Mouse (Mus musculus) embryonic facial prominence, embryonic 10.5 days (tissue): ENCODE data around the gene Rpl35a. TPM values are rescaled to one million over a fixed set of nuclear protein-coding genes. Genes with fewer than 3 reads are reported as not detected.
"Not testable (repeated sequence)": the region's sequence is repeated elsewhere in the genome, so short reads cannot be mapped to it uniquely, and the experiment has no call there.

ENCODE experiments used
- DNase-seq: peaks from one replicate; pipeline ENCODE4 v3.0.0-alpha.2; 2017; ENCODE audit warnings: low spot score
- H3K27ac ChIP-seq: fragments of 300-500 bp; sonication (generic); replicated peaks from 2 replicates; pipeline ENCODE4 v1.5.1; 2016; ENCODE audit warnings: mild to moderate bottlenecking
- H3K27me3 ChIP-seq: fragments of 300-500 bp; sonication (generic); replicated peaks from 2 replicates; pipeline ENCODE4 v1.6.1; 2016; ENCODE audit warnings: low read depth, mild to moderate bottlenecking; ENCODE audit not compliant: poor library complexity, severe bottlenecking
- H3K36me3 ChIP-seq: fragments of 300-500 bp; sonication (generic); replicated peaks from 2 replicates; pipeline ENCODE4 v1.6.1; 2016; ENCODE audit warnings: mild to moderate bottlenecking, moderate library complexity
- H3K4me1 ChIP-seq: fragments of 300-500 bp; sonication (generic); 2 replicates; pipeline ENCODE4 v1.6.1; 2016
- H3K4me3 ChIP-seq: fragments of 300-500 bp; sonication (generic); 2 replicates; pipeline ENCODE4 v1.5.1; 2016; ENCODE audit warnings: mild to moderate bottlenecking, moderate library complexity
- H3K9me3 ChIP-seq: fragments of 300-500 bp; sonication (generic); 2 replicates; pipeline ENCODE4 v1.6.1; 2016; ENCODE audit warnings: mild to moderate bottlenecking
- WGBS: fragments of 180-500 bp; shearing (Covaris S2); methylation state at CpG from one replicate; pipeline ENCODE4 v1.1.7; 2016; 5-methylcytosine and 5-hydroxymethylcytosine counted together
- polyA plus RNA-seq: library from polyadenylated mRNA; unstranded; fragments of >200 nt; fragmentation: Nextera tagmentation; extraction: Ambion mirVana; gene quantifications from 2 replicates; pipeline ENCODE4 v1.2.1, GENCODE M21; 2016

Rpl35a gene
- polyA plus RNA-seq, 1 experiment from 2014 or later, result 1,025 TPM

- Histone ChIP-seq H3K36me3 (no peaks in the 10 kb centered on the region), H3K9me3 (no peaks in the 10 kb centered on the region), H3K27me3 (no peaks in the 10 kb centered on the region), H3K4me1 (no peaks in the 10 kb centered on the region), H3K4me3 (no peak overlapping the region), H3K27ac (no peak overlapping the region)
- no peak for DNase-seq
- WGBS, result 84% methylated on average over 8 of the region's 8 CpGs
Observed at GRCm38 (mm10) chr16:33024456-33025104, 31.7 kb upstream of the Rpl35a start.

- H3K27me3 ChIP-seq, result no peaks in the 10 kb centered on the region
- H3K27ac ChIP-seq, result no peak overlapping the region
- 82% methylated on average over 7 of the region's 7 CpGs for WGBS
- H3K4me3 ChIP-seq, result no peak overlapping the region
- DNase-seq, result no peak
- H3K9me3 ChIP-seq, result no peaks in the 10 kb centered on the region
- no peaks in the 10 kb centered on the region for H3K4me1 ChIP-seq
- H3K36me3 ChIP-seq, result no peaks in the 10 kb centered on the region
Observed at GRCm38 (mm10) chr16:33026357-33026756, 29.9 kb upstream of the Rpl35a start.

GRCm38 (mm10) chr16:33036006-33036405 is 20.2 kb upstream of the Rpl35a start:
- Histone ChIP-seq H3K36me3 (no peaks in the 10 kb centered on the region), H3K4me1 (peaks cover 7% of the 10 kb centered on the region), H3K27ac (no peak overlapping the region), H3K9me3 (no peaks in the 10 kb centered on the region), H3K4me3 (no peak overlapping the region), H3K27me3 (no peaks in the 10 kb centered on the region)
- WGBS, result 79% methylated on average over 4 of the region's 4 CpGs
- no peak for DNase-seq

GRCm38 (mm10) chr16:33042682-33043081 is 13.6 kb upstream of the Rpl35a start:
- Histone ChIP-seq H3K27ac (no peak overlapping the region), H3K27me3 (no peaks in the 10 kb centered on the region), H3K4me1 (no peaks in the 10 kb centered on the region), H3K9me3 (no peaks in the 10 kb centered on the region), H3K36me3 (no peaks in the 10 kb centered on the region), H3K4me3 (no peak overlapping the region)
- 74% methylated on average over 1 of the region's 1 CpGs for WGBS
- no peak for DNase-seq

GRCm38 (mm10) chr16:33043268-33043667 is 13.0 kb upstream of the Rpl35a start:
- H3K9me3 ChIP-seq, result no peaks in the 10 kb centered on the region
- H3K27me3 ChIP-seq, result no peaks in the 10 kb centered on the region
- no peak overlapping the region for H3K27ac ChIP-seq
- no peak overlapping the region for H3K4me3 ChIP-seq
- no peak for DNase-seq
- no peaks in the 10 kb centered on the region for H3K4me1 ChIP-seq
- 73% methylated on average over 2 of the region's 2 CpGs for WGBS
- H3K36me3 ChIP-seq, result 0 out of 2 replicates have a peak, but pooled peaks cover 2% of the 10 kb centered on the region

GRCm38 (mm10) chr16:33048004-33048403 is 8.2 kb upstream of the Rpl35a start:
- Histone ChIP-seq H3K4me1 (no peaks in the 10 kb centered on the region), H3K9me3 (no peaks in the 10 kb centered on the region), H3K36me3 (peaks cover 6% of the 10 kb centered on the region; the same call in 1 of the 2 replicates), H3K4me3 (no peak overlapping the region), H3K27me3 (no peaks in the 10 kb centered on the region), H3K27ac (no peak overlapping the region)
- no peak for DNase-seq
- 91% methylated on average over 1 of the region's 1 CpGs for WGBS

- H3K27ac ChIP-seq, result no peak overlapping the region
- no peak overlapping the region for H3K4me3 ChIP-seq
- H3K36me3 ChIP-seq, result peaks cover 6% of the 10 kb centered on the region; the same call in 1 of the 2 replicates
- WGBS, result 76% methylated on average over 2 of the region's 2 CpGs
- H3K27me3 ChIP-seq, result no peaks in the 10 kb centered on the region
- no peaks in the 10 kb centered on the region for H3K4me1 ChIP-seq
- DNase-seq, result no peak
- no peaks in the 10 kb centered on the region for H3K9me3 ChIP-seq
Observed at GRCm38 (mm10) chr16:33048686-33049085, 7.6 kb upstream of the Rpl35a start.

GRCm38 (mm10) chr16:33049809-33050208 is 6.4 kb upstream of the Rpl35a start:
- Histone ChIP-seq H3K9me3 (no peaks in the 10 kb centered on the region), H3K4me3 (no peak overlapping the region), H3K36me3 (peaks cover 6% of the 10 kb centered on the region; the same call in 1 of the 2 replicates), H3K4me1 (no peaks in the 10 kb centered on the region), H3K27me3 (no peaks in the 10 kb centered on the region), H3K27ac (no peak overlapping the region)
- 90% methylated on average over 16 of the region's 16 CpGs for WGBS
- no peak for DNase-seq

- no peaks in the 10 kb centered on the region for H3K27me3 ChIP-seq
- H3K9me3 ChIP-seq, result no peaks in the 10 kb centered on the region
- peaks cover 11% of the 10 kb centered on the region for H3K4me1 ChIP-seq
- WGBS, result 67% methylated on average over 5 of the region's 5 CpGs
- no peak overlapping the region for H3K27ac ChIP-seq
- no peak for DNase-seq
- H3K36me3 ChIP-seq, result peaks cover 10% of the 10 kb centered on the region
- H3K4me3 ChIP-seq, result no peak overlapping the region
Observed at GRCm38 (mm10) chr16:33053141-33053540, 3.1 kb upstream of the Rpl35a start.

GRCm38 (mm10) chr16:33054927-33055326 is 1.3 kb upstream of the Rpl35a start:
- Histone ChIP-seq H3K36me3 (peaks cover 22% of the 10 kb centered on the region), H3K4me1 (peaks cover 24% of the 10 kb centered on the region)
- WGBS, result 80% methylated on average over 2 of the region's 2 CpGs
- not testable (repeated sequence) for H3K27ac ChIP-seq, DNase-seq, H3K9me3 ChIP-seq, H3K27me3 ChIP-seq, H3K4me3 ChIP-seq

- no peaks in the 10 kb centered on the region for H3K27me3 ChIP-seq
- H3K4me3 ChIP-seq, result peak overlapping the region; percentile 82
- H3K27ac ChIP-seq, result peak overlapping the region; percentile 96
- H3K36me3 ChIP-seq, result peaks cover 29% of the 10 kb centered on the region
- 21% methylated on average over 10 of the region's 10 CpGs for WGBS
- H3K4me1 ChIP-seq, result peaks cover 24% of the 10 kb centered on the region
- no peak for DNase-seq
- no peaks in the 10 kb centered on the region for H3K9me3 ChIP-seq
Observed at GRCm38 (mm10) chr16:33055655-33056054, 598 bp upstream of the Rpl35a start.

- peaks cover 35% of the 10 kb centered on the region for H3K36me3 ChIP-seq
- H3K27me3 ChIP-seq, result no peaks in the 10 kb centered on the region
- H3K4me1 ChIP-seq, result peaks cover 26% of the 10 kb centered on the region
- no peaks in the 10 kb centered on the region for H3K9me3 ChIP-seq
- DNase-seq, result no peak
- H3K27ac ChIP-seq, result peak overlapping the region; percentile 96
- 0% methylated on average over 24 of the region's 24 CpGs for WGBS
- peak overlapping the region; percentile 82 for H3K4me3 ChIP-seq
Observed at GRCm38 (mm10) chr16:33056786-33057185, 533 bp downstream of the Rpl35a start.

- DNase-seq, result no peak
- Histone ChIP-seq H3K27ac (no peak overlapping the region), H3K27me3 (no peaks in the 10 kb centered on the region), H3K36me3 (peaks cover 35% of the 10 kb centered on the region), H3K9me3 (no peaks in the 10 kb centered on the region), H3K4me3 (peak overlapping the region; percentile 82), H3K4me1 (peaks cover 37% of the 10 kb centered on the region)
- WGBS, result 90% methylated on average over 16 of the region's 16 CpGs
Observed at GRCm38 (mm10) chr16:33058033-33058432, 1.8 kb downstream of the Rpl35a start.
